Mouse (Mus musculus) adrenal gland, postnatal 14 days (tissue): ENCODE results near the gene Ostf1. TPM values are rescaled to one million over a fixed set of nuclear protein-coding genes. Genes with fewer than 3 reads are reported as not detected.

Source experiments
- DNase-seq: peaks from one replicate; pipeline ENCODE4 v3.0.0; 2021; ENCODE audit warnings: mixed read lengths
- total RNA-seq: library from RNA; stranded (reverse); gene quantifications from 2 replicates; pipeline ENCODE4 v1.2.3, GENCODE M21; 2021

Ostf1 gene
- total RNA-seq, 1 experiment from 2014 or later: 100 TPM

DNA sequence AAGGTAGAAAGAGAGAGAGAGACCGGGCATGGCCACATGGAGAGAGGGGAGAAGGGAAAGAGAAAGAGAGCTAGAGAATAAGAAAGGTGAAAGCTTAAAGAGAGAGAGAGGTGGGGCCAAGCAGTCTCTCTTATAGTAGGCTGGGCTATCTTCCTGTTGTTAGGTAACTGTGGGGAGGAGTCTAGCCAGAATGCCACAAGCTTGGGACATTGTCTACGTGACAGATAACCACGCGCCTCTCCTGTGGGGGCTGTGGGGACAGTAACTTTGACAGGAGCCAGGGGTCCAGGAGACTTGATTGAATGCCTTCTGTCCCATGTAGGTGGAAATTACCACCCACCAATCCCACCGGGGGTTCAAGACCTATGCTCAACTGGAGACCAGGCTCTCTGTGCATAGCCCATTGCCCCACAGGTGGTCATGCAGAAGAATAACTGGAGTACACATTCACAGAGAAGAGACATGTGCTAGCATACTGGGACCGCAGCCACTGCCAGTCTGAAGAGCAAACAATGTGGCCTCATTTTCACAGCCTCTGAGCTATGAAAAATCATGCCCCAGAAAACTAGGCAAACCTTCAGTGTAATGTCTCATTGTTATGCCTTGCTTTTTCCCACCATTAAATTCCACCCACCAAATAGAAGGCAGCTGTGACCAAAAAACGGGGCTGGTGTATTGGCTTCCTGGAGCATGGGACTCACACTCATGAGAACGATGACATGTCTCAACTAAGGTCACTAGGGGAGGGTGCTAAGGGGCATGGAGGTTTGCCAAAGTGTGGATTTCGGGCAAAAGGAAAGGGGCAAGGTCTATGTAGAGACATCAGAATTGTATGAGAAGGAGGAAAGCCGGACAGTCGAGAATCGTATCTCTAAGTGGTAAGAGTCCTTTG, 63.4 kb downstream of the Ostf1 start:
- no peak for DNase-seq

GRCm38 (mm10) chr19:18567501-18567900, 64.1 kb downstream of the Ostf1 start:
- no peak for DNase-seq

DNA sequence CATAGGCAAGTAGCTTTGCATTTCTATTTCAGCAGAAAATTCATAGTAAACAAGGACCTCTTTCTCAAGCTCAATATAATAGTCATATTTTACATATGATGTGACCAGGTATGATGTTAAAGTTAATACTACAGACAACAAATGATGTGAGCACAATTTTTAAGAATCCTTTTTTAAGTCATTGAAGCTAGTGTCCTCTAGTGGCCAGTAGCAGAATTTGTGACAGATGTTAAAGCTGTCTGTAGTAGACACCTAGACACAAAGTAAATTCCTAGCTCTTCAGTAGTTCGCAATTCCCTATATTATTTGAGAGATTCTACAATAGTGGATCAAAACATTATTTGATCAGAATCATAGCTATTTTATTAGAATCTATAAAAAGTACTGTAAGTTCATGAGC, 73.9 kb downstream of the Ostf1 start:
- no peak for DNase-seq

DNA sequence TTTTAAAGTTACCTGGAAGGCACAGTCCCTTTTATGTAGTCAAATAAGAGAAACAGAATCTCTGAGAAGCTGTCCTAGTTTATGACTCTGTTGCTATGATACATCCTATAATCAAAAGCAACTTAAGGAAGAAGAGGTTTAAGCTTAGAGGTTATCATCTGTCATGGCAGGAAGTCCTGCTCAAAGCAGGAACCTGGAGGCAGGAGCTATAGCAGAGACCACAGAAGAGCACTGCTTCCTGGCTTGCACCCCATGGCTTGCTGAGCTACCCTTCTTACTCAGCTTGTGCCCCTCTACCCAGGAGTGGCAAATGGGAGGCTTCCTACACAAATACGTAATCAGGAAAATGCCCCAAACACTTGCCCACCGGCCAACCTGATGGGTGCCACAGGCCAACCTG, 76.0 kb downstream of the Ostf1 start:
- DNase-seq: no peak

- DNase-seq: peak; percentile 73
Measured at GRCm38 (mm10) chr19:18548668-18549067, 83.0 kb downstream of the Ostf1 start.

Other genes with a start within 250 kb of the Ostf1 start
- gene Nmrk1, start 127 bp upstream of the Ostf1 start, total RNA-seq: 8.8 and 13.6 TPM in 2 replicates
- 23.5 and 27.8 TPM in 2 replicates for gene Carnmt1, start 38.9 kb upstream of the Ostf1 start, total RNA-seq
- gene D030056L22Rik, start 81.4 kb upstream of the Ostf1 start, total RNA-seq: 11.0 and 13.9 TPM in 2 replicates
- gene Trpm6, start 118.2 kb upstream of the Ostf1 start, total RNA-seq: 0.19 and 0.30 TPM in 2 replicates